Mouse (Mus musculus) lung, embryonic 16.5 days (tissue): ENCODE measurements around the gene Recql5. TPM values are rescaled to one million over a fixed set of nuclear protein-coding genes. Genes with fewer than 3 reads are reported as not detected.
A peak's percentile ranks its signal among the peaks of the same experiment; 100 is the strongest.

ENCODE experiments used
- ATAC-seq: fragments of 200-750 bp; cut with Nextera tagmentation; 2 replicates; pipeline ENCODE4 v1.8.0; 2017; ENCODE audit warnings: low read depth, mild to moderate bottlenecking, moderate library complexity
- H3K27ac ChIP-seq: fragments of 300-500 bp; sonication (generic); 2 replicates; pipeline ENCODE4 v1.5.1; 2014; ENCODE audit warnings: mild to moderate bottlenecking, control low read depth, low read length
- H3K27me3 ChIP-seq: fragments of 300-500 bp; sonication (generic); 2 replicates; pipeline ENCODE4 v1.6.1; 2014; ENCODE audit warnings: low read depth, low read length, mixed read lengths; ENCODE audit not compliant: control insufficient read depth, insufficient read depth
- H3K36me3 ChIP-seq: fragments of 300-500 bp; sonication (generic); 2 replicates; pipeline ENCODE4 v1.6.1; 2014; ENCODE audit warnings: low read length; ENCODE audit not compliant: control insufficient read depth, insufficient read depth
- H3K4me1 ChIP-seq: fragments of 300-500 bp; sonication (generic); replicated peaks from 2 replicates; pipeline ENCODE4 v1.6.1; 2014; ENCODE audit warnings: low read length, mixed read lengths; ENCODE audit not compliant: control insufficient read depth, insufficient read depth
- H3K4me2 ChIP-seq: fragments of 300-500 bp; sonication (generic); 2 replicates; pipeline ENCODE4 v1.6.1; 2014; ENCODE audit warnings: low read depth, low read length, control low read depth
- H3K4me3 ChIP-seq: fragments of 300-500 bp; sonication (generic); 2 replicates; pipeline ENCODE4 v1.5.1; 2014; ENCODE audit warnings: mild to moderate bottlenecking, low read length, control low read depth
- H3K9ac ChIP-seq: fragments of 300-500 bp; sonication (generic); 2 replicates; pipeline ENCODE4 v1.6.1; 2014; ENCODE audit warnings: low read length, control low read depth
- H3K9me3 ChIP-seq: fragments of 300-500 bp; sonication (generic); 2 replicates; pipeline ENCODE4 v1.6.1; 2016; ENCODE audit warnings: low read length; ENCODE audit not compliant: control insufficient read depth
- WGBS: fragments of 180-500 bp; shearing (Covaris S2); extraction: QIAGEN DNeasy Blood & Tissue Kit; methylation state at CpG from one replicate; pipeline ENCODE4 v1.1.7; 2014; 5-methylcytosine and 5-hydroxymethylcytosine counted together
- polyA plus RNA-seq: library from polyadenylated mRNA; unstranded; fragments of >200 nt; fragmentation: Nextera tagmentation; extraction: Ambion mirVana; gene quantifications from 2 replicates; pipeline ENCODE4 v1.2.1, GENCODE M21; 2015

Gene Recql5
- polyA plus RNA-seq, 1 experiment from 2014 or later = 25.7 TPM

GRCm38 (mm10) chr11:115899486-115900266, 33.6 kb downstream of the Recql5 start, which contains the start of gene Smim5:
Smim5 (plus strand) TSS chr11:115899966.
- Histone ChIP-seq H3K4me3 (peak within 1 kb of the TSS; percentile 12; the same call in 1 of the 2 replicates), H3K36me3 (peaks cover 2% of the 10 kb centered on the region; the same call in 1 of the 2 replicates), H3K9me3 (no peaks in the 10 kb centered on the region), H3K4me2 (peak within 1 kb of the TSS; percentile 18), H3K9ac (peak within 1 kb of the TSS; percentile 10; the same call in 1 of the 2 replicates), H3K27me3 (no peaks in the 10 kb centered on the region), H3K27ac (peak within 1 kb of the TSS; percentile 45), H3K4me1 (peaks cover 50% of the 10 kb centered on the region)
- 25% methylated on average over 16 of the region's 16 CpGs for WGBS
- peak; percentile 72 for ATAC-seq

GRCm38 (mm10) chr11:115898886-115899285, 34.4 kb downstream of the Recql5 start:
- Histone ChIP-seq H3K4me3 (no peak overlapping the region), H3K4me1 (peaks cover 42% of the 10 kb centered on the region)

GRCm38 (mm10) chr11:115898446-115898845, 34.8 kb downstream of the Recql5 start:
- H3K36me3 ChIP-seq = peaks cover 6% of the 10 kb centered on the region; the same call in 1 of the 2 replicates
- H3K27me3 ChIP-seq = no peaks in the 10 kb centered on the region
- no peak overlapping the region for H3K4me2 ChIP-seq
- no peak overlapping the region for H3K27ac ChIP-seq
- H3K4me1 ChIP-seq = peaks cover 38% of the 10 kb centered on the region
- no peak overlapping the region for H3K4me3 ChIP-seq
- no peak overlapping the region for H3K9ac ChIP-seq
- no peaks in the 10 kb centered on the region for H3K9me3 ChIP-seq
- 78% methylated on average over 7 of the region's 7 CpGs for WGBS
- ATAC-seq = no peak

More at GRCm38 (mm10) chr11:115898886-115899285, 34.4 kb downstream of the Recql5 start:
- H3K4me2 ChIP-seq = no peak overlapping the region
- WGBS = 12% methylated on average over 4 of the region's 4 CpGs
- H3K9ac ChIP-seq = no peak overlapping the region
- no peak overlapping the region for H3K27ac ChIP-seq
- H3K27me3 ChIP-seq = no peaks in the 10 kb centered on the region
- no peak for ATAC-seq
- peaks cover 5% of the 10 kb centered on the region; the same call in 1 of the 2 replicates for H3K36me3 ChIP-seq
- no peaks in the 10 kb centered on the region for H3K9me3 ChIP-seq

GRCm38 (mm10) chr11:115894755-115895520, 38.3 kb downstream of the Recql5 start:
- 69% methylated on average over 14 of the region's 14 CpGs for WGBS
- Histone ChIP-seq H3K36me3 (peaks cover 6% of the 10 kb centered on the region; the same call in 1 of the 2 replicates), H3K27me3 (no peaks in the 10 kb centered on the region), H3K9me3 (no peaks in the 10 kb centered on the region), H3K9ac (no peak overlapping the region), H3K4me1 (peaks cover 9% of the 10 kb centered on the region), H3K4me2 (no peak overlapping the region), H3K4me3 (no peak overlapping the region), H3K27ac (no peak overlapping the region)
- ATAC-seq = no peak

- no peaks in the 10 kb centered on the region for H3K27me3 ChIP-seq
- H3K9me3 ChIP-seq = no peaks in the 10 kb centered on the region
- H3K4me1 ChIP-seq = peaks cover 4% of the 10 kb centered on the region; the same call in 1 of the 2 replicates
- H3K27ac ChIP-seq = no peak overlapping the region
- WGBS = 83% methylated on average over 9 of the region's 9 CpGs
- H3K36me3 ChIP-seq = peaks cover 6% of the 10 kb centered on the region; the same call in 1 of the 2 replicates
- ATAC-seq = no peak
- H3K4me3 ChIP-seq = no peak overlapping the region
- no peak overlapping the region for H3K9ac ChIP-seq
- H3K4me2 ChIP-seq = no peak overlapping the region
These were observed 40.2 kb downstream of the Recql5 start for GRCm38 (mm10) chr11:115893071-115893470.

GRCm38 (mm10) chr11:115892213-115892612, 41.1 kb downstream of the Recql5 start:
- peaks cover 4% of the 10 kb centered on the region; the same call in 1 of the 2 replicates for H3K4me1 ChIP-seq
- ATAC-seq = no peak
- H3K27me3 ChIP-seq = no peaks in the 10 kb centered on the region
- no peak overlapping the region for H3K27ac ChIP-seq
- 57% methylated on average over 6 of the region's 6 CpGs for WGBS
- H3K36me3 ChIP-seq = peaks cover 6% of the 10 kb centered on the region; the same call in 1 of the 2 replicates
- H3K9ac ChIP-seq = no peak overlapping the region
- H3K4me2 ChIP-seq = no peak overlapping the region
- H3K4me3 ChIP-seq = no peak overlapping the region
- H3K9me3 ChIP-seq = no peaks in the 10 kb centered on the region

- no peak overlapping the region for H3K4me2 ChIP-seq
- peak; percentile 26; the same call in 1 of the 2 replicates for ATAC-seq
- WGBS = 56% methylated on average over 6 of the region's 6 CpGs
- no peak overlapping the region for H3K9ac ChIP-seq
- H3K4me3 ChIP-seq = no peak overlapping the region
- H3K27me3 ChIP-seq = no peaks in the 10 kb centered on the region
- peaks cover 4% of the 10 kb centered on the region; the same call in 1 of the 2 replicates for H3K4me1 ChIP-seq
- H3K36me3 ChIP-seq = peaks cover 4% of the 10 kb centered on the region; the same call in 1 of the 2 replicates
- H3K9me3 ChIP-seq = no peaks in the 10 kb centered on the region
- no peak overlapping the region for H3K27ac ChIP-seq
These were observed 44.1 kb downstream of the Recql5 start for GRCm38 (mm10) chr11:115889159-115889558.

- Histone ChIP-seq H3K4me3 (no peak overlapping the region), H3K9me3 (no peaks in the 10 kb centered on the region), H3K4me2 (no peak overlapping the region), H3K9ac (no peak overlapping the region), H3K4me1 (peaks cover 4% of the 10 kb centered on the region; the same call in 1 of the 2 replicates), H3K36me3 (no peaks in the 10 kb centered on the region), H3K27ac (no peak overlapping the region), H3K27me3 (peaks cover 4% of the 10 kb centered on the region)
- WGBS = 85% methylated on average over 5 of the region's 5 CpGs
- ATAC-seq = no peak
These were observed 45.3 kb downstream of the Recql5 start for GRCm38 (mm10) chr11:115888020-115888419.

GRCm38 (mm10) chr11:115886446-115886845, 46.8 kb downstream of the Recql5 start:
- H3K9me3 ChIP-seq = no peaks in the 10 kb centered on the region
- peaks cover 6% of the 10 kb centered on the region for H3K27me3 ChIP-seq
- H3K9ac ChIP-seq = no peak overlapping the region
- no peak for ATAC-seq
- no peak overlapping the region for H3K4me3 ChIP-seq
- WGBS = 90% methylated on average over 11 of the region's 11 CpGs
- H3K4me1 ChIP-seq = peaks cover 4% of the 10 kb centered on the region; the same call in 1 of the 2 replicates
- no peaks in the 10 kb centered on the region for H3K36me3 ChIP-seq
- no peak overlapping the region for H3K4me2 ChIP-seq
- H3K27ac ChIP-seq = no peak overlapping the region
